Mouse (Mus musculus) embryonic facial prominence, embryonic 11.5 days (tissue): ENCODE measurements around the gene Pick1. TPM values are rescaled to one million over a fixed set of nuclear protein-coding genes. Genes with fewer than 3 reads are reported as not detected.

Source experiments
- ATAC-seq: fragments of 200-750 bp; cut with Nextera tagmentation; replicated peaks from 2 replicates; pipeline ENCODE4 v1.8.0; 2017; ENCODE audit warnings: low read depth; ENCODE audit not compliant: insufficient number of reproducible peaks, low FRiP score, low TSS enrichment
- DNase-seq: peaks from one replicate; pipeline ENCODE4 v3.0.0-alpha.2; 2015; ENCODE audit warnings: low spot score
- H3K27ac ChIP-seq: fragments of 300-500 bp; sonication (generic); replicated peaks from 2 replicates; pipeline ENCODE4 v1.5.1; 2014; ENCODE audit warnings: mild to moderate bottlenecking, low read depth, low read length, control low read depth
- H3K27me3 ChIP-seq: fragments of 300-500 bp; sonication (generic); 2 replicates; pipeline ENCODE4 v1.6.1; 2014; ENCODE audit warnings: mild to moderate bottlenecking, low read length, moderate library complexity, mixed read lengths; ENCODE audit not compliant: control insufficient read depth, insufficient read depth
- H3K36me3 ChIP-seq: fragments of 300-500 bp; sonication (generic); replicated peaks from 2 replicates; pipeline ENCODE4 v1.6.1; 2014; ENCODE audit warnings: low read depth, mild to moderate bottlenecking, low read length, moderate library complexity, mixed read lengths; ENCODE audit not compliant: control insufficient read depth, insufficient read depth
- H3K4me1 ChIP-seq: fragments of 300-500 bp; sonication (generic); 2 replicates; pipeline ENCODE4 v1.6.1; 2014; ENCODE audit warnings: low read length, mixed read lengths; ENCODE audit not compliant: control insufficient read depth, insufficient read depth
- H3K4me2 ChIP-seq: fragments of 300-500 bp; sonication (generic); 2 replicates; pipeline ENCODE4 v1.6.1; 2014; ENCODE audit warnings: low read depth, mild to moderate bottlenecking, control low read depth, low read length, moderate library complexity
- H3K4me3 ChIP-seq: fragments of 300-500 bp; sonication (generic); 2 replicates; pipeline ENCODE4 v1.5.1; 2014; ENCODE audit warnings: low read depth, low read length, control low read depth
- H3K9ac ChIP-seq: fragments of 300-500 bp; sonication (generic); replicated peaks from 2 replicates; pipeline ENCODE4 v1.6.1; 2014; ENCODE audit warnings: mild to moderate bottlenecking, control low read depth, low read length
- H3K9me3 ChIP-seq: fragments of 300-500 bp; sonication (generic); replicated peaks from 2 replicates; pipeline ENCODE4 v1.6.1; 2016; ENCODE audit warnings: mild to moderate bottlenecking, low read length, inconsistent platforms, mixed read lengths; ENCODE audit not compliant: control insufficient read depth
- WGBS: fragments of 180-500 bp; shearing (Covaris S2); extraction: QIAGEN DNeasy Blood & Tissue Kit; methylation state at CpG from one replicate; pipeline ENCODE4 v1.1.7; 2014; 5-methylcytosine and 5-hydroxymethylcytosine counted together
- polyA plus RNA-seq: library from polyadenylated mRNA; unstranded; fragments of >200 nt; fragmentation: Nextera tagmentation; extraction: Ambion mirVana; gene quantifications from 2 replicates; pipeline ENCODE4 v1.2.1, GENCODE M21; 2014

Gene Pick1
- polyA plus RNA-seq, 1 experiment from 2014 or later: 18.0 TPM

DNA sequence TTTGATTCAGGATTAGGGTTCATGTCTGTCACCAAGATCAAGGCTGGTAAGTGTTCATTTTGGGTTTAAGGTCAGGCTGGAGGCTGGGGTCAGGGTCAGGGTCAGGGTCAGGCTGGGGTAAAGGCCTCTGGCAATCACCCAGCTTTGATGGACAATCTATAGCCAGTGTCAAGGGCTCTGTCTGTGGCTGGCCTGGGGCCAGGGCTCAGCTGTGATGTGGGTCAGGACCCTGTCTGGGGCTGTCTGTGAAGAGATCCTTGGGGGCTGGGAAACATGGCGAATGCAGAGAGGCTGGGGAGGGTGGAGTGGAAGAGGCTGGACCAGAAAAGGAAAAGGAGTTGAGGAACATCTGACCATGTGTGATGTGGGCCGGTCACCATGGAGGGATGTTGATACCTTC is 34.0 kb upstream of the Pick1 start:
- Histone ChIP-seq H3K27ac (no peak overlapping the region), H3K4me2 (no peak overlapping the region), H3K9me3 (no peaks in the 10 kb centered on the region), H3K4me3 (no peak overlapping the region), H3K9ac (no peak overlapping the region), H3K4me1 (peaks cover 3% of the 10 kb centered on the region), H3K36me3 (no peaks in the 10 kb centered on the region), H3K27me3 (no peaks in the 10 kb centered on the region)
- ATAC-seq (no peak), DNase-seq (no peak)
- 72% methylated on average over 2 of the region's 2 CpGs for WGBS

DNA sequence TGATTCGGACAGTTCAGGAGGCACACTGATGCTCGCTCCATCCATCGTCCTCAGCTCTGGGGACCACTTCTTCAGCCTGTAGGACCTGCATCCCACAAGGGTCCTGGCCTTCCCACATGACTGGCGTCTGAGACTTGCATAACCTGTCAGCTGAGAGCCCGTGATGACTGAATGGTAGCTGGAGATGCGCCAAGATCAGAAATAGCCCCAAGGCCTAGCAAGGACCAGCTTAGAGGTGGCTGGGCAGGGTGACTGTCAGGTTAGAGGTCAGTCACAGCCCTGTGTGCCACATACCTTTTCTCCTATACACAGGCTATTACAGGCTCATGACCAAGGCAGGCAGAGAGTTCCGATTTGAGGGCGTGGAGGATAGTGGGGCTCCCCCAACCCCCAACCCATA is 33.5 kb upstream of the Pick1 start:
- H3K4me2 ChIP-seq: no peak overlapping the region
- no peak for ATAC-seq
- peaks cover 3% of the 10 kb centered on the region for H3K4me1 ChIP-seq
- WGBS: 77% methylated on average over 8 of the region's 8 CpGs
- no peak overlapping the region for H3K27ac ChIP-seq
- H3K4me3 ChIP-seq: no peak overlapping the region
- no peaks in the 10 kb centered on the region for H3K9me3 ChIP-seq
- no peak overlapping the region for H3K9ac ChIP-seq
- H3K36me3 ChIP-seq: no peaks in the 10 kb centered on the region
- no peaks in the 10 kb centered on the region for H3K27me3 ChIP-seq
- no peak for DNase-seq

DNA sequence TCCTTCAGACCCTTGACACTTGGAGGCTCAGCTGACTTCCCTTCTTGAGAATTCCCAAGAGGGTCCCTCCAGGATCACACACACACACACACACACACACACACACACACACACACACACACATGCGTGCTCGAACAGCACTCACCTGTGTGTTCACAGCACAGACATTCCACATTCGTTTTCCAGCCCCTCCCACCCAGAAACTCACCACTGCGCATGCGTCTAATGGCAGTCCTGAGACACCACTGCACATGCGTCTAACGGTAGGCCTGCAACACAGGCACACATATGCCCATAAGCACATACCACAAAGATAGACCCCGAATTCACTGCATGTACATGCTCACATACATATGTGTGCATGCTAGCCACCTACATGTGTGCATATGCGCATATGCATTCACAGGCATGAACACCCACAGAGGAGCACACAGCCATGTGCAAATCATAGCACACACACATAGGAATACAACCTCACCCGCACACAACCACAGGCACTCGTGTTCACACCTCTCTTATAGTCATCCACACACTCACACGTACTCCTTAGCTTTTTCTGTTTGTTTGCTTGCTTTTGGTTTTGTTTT is 29.5 kb upstream of the Pick1 start:
- Histone ChIP-seq H3K4me1 (peaks cover 11% of the 10 kb centered on the region), H3K27ac (no peak overlapping the region), H3K4me2 (no peak overlapping the region), H3K27me3 (no peaks in the 10 kb centered on the region), H3K9me3 (no peaks in the 10 kb centered on the region), H3K36me3 (no peaks in the 10 kb centered on the region), H3K4me3 (no peak overlapping the region), H3K9ac (no peak overlapping the region)
- ATAC-seq (no peak), DNase-seq (no peak)
- WGBS: 91% methylated on average over 12 of the region's 12 CpGs

DNA sequence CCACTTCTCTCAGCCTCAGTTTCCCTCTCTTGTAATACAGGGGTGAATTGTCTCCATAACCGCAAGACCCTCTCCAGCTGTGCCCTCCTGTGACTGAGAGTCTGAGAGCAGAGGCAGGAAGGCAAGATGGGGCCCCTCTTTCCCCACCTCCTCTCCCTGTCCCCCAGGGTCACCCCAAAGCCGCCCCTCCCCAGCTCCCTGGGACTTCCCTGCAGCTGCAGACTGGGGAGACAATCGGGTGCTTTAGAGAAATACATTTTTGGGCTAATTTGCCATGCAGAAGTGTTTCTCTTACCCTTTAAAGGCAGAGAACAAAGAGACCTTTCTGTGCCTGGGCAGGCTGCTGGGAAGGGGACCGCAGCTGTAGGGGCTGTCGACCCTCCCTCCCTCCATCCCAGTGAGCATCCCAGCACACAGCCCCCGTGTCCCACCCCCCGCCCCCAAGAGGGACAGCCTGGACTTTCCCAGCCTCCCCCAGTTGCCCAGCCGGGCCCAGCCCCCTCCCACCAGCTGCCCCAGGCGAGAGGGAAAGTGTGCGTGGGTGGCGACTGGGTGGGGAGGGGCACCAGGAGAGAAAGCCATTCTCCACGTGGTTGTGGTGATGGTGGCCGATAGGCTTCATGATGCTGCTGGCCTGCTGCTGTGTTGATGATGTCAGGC is 27.4 kb upstream of the Pick1 start:
- ATAC-seq (peak; percentile 30; the same call in 1 of the 2 replicates), DNase-seq (peak; percentile 56)
- Histone ChIP-seq H3K9ac (peak overlapping the region; percentile 45), H3K4me3 (no peak overlapping the region), H3K27ac (peak overlapping the region; percentile 65), H3K27me3 (no peaks in the 10 kb centered on the region), H3K4me1 (peaks cover 11% of the 10 kb centered on the region), H3K36me3 (no peaks in the 10 kb centered on the region), H3K9me3 (no peaks in the 10 kb centered on the region), H3K4me2 (no peak overlapping the region)
- 19% methylated on average over 13 of the region's 13 CpGs for WGBS

DNA sequence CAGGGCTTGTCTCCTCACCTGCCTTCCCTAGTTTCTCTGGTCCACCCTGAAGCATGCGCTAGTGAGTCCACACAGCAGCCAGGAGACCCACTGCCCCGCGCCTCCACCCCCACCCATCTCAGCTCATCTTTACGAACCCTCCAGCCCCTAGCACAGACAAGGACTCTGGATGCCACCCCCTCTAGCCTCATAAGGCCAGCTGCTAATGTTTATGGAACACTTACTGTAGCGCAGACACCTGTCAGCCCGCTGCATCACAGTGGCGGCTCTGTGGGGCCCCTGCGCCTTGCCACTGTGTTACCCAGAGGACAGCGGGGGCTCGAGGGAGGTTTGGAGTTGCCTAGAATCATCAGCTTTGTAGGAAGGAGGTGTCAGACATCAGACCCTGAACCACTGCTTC is 26.4 kb upstream of the Pick1 start:
- H3K4me1 ChIP-seq: peaks cover 11% of the 10 kb centered on the region
- H3K27ac ChIP-seq: no peak overlapping the region; the same call in 1 of the 2 replicates
- H3K9me3 ChIP-seq: no peaks in the 10 kb centered on the region
- H3K4me3 ChIP-seq: no peak overlapping the region
- peak; percentile 36 for ATAC-seq
- H3K4me2 ChIP-seq: no peak overlapping the region
- H3K27me3 ChIP-seq: no peaks in the 10 kb centered on the region
- peak; percentile 17 for DNase-seq
- 41% methylated on average over 10 of the region's 10 CpGs for WGBS
- H3K9ac ChIP-seq: no peak overlapping the region; the same call in 1 of the 2 replicates
- no peaks in the 10 kb centered on the region for H3K36me3 ChIP-seq

DNA sequence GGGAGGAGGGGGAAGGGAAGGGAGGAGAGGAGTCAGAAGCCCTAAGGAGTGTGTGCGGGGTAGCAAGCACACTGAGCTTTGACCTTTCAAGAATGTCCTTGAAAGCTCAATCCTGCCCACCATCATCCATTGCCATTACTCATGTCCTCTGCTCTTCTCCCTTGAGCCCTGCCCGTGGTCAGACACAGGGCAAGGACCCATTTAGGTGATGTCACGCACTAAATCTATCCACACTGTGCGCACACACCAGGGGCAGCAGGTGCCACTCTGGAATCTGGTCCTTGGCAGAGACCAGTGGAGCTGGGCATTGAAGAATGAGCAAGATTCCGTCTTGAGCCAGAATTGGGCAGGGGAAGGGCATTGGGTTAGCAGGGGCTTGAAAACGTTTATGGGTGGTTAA is 20.8 kb upstream of the Pick1 start:
- no peak for DNase-seq
- H3K4me1 ChIP-seq: no peaks in the 10 kb centered on the region
- no peak for ATAC-seq
- no peak overlapping the region for H3K9ac ChIP-seq
- no peak overlapping the region for H3K4me3 ChIP-seq
- no peaks in the 10 kb centered on the region for H3K27me3 ChIP-seq
- no peak overlapping the region for H3K4me2 ChIP-seq
- H3K27ac ChIP-seq: no peak overlapping the region
- no peaks in the 10 kb centered on the region for H3K9me3 ChIP-seq
- no peaks in the 10 kb centered on the region for H3K36me3 ChIP-seq
- WGBS: 81% methylated on average over 6 of the region's 6 CpGs

DNA sequence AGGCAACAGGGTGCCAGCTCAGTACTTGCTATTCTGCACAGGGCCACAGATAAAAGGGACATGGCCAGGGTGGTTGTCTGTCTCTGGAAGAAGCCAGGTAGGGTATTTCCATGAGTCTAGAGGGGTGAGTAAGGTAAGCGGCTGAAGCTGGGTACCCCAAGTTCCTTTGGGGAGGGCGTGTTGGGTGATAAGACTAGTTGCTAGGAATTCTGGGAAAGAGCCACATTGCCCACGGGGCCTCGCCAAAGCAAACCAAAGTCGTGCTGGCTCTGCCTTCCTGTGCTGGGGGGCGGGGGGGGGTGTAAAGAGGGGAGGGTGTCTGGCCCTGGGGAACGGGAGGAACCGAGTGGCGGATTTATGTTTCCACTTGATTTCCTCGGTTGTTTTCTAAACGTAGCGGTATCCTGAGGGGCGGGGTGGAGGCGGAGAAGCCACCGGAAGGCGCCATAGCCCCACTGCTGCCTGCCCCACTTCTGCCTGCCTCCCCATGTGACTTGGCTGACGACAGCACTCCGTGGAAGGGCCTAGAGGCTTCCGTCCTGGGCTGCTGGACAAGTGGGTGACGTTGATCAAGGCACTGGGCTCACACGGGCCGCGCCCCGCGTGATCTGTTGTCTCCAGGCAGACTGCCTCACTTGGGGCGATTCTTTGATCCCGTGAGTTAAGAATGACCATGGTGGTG is 20.1 kb upstream of the Pick1 start:
- ATAC-seq (no peak), DNase-seq (no peak)
- Histone ChIP-seq H3K27me3 (no peaks in the 10 kb centered on the region), H3K36me3 (no peaks in the 10 kb centered on the region), H3K9ac (no peak overlapping the region), H3K4me1 (no peaks in the 10 kb centered on the region), H3K27ac (no peak overlapping the region), H3K9me3 (no peaks in the 10 kb centered on the region), H3K4me3 (no peak overlapping the region), H3K4me2 (no peak overlapping the region)
- 79% methylated on average over 25 of the region's 27 CpGs for whole genome bisulfite sequencing

DNA sequence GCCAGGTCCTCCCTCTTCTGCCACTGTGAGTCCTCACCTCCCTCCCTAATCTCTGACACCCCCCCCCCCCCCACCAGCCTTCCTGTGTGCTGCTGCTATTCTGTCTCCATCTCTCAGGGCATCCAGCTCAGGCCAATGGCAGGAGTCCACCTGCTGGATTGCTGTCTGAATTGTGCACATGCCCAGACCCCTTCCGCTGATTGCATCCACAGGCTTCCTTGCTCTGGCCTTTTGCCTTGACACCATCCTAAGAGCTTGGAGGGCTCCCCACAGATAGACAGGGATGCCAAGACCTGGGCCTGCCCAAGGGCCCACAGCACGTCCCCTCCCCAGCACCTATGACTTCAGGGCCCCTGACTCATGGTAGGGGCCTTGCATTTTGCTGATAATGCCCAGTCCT is 18.6 kb upstream of the Pick1 start:
- H3K9ac ChIP-seq: no peak overlapping the region
- H3K4me3 ChIP-seq: no peak overlapping the region
- DNase-seq (no peak), ATAC-seq (no peak)
- no peak overlapping the region for H3K4me2 ChIP-seq
- no peaks in the 10 kb centered on the region for H3K36me3 ChIP-seq
- no peaks in the 10 kb centered on the region for H3K4me1 ChIP-seq
- 81% methylated on average over 2 of the region's 2 CpGs for WGBS
- no peaks in the 10 kb centered on the region for H3K27me3 ChIP-seq
- H3K9me3 ChIP-seq: no peaks in the 10 kb centered on the region
- no peak overlapping the region for H3K27ac ChIP-seq
